Mouse (Mus musculus) hindlimb bud, embryonic 11.5 days (tissue): ENCODE measurements around the gene Eef1e1.
A peak's percentile ranks its signal among the peaks of the same experiment; 100 is the strongest.
"Not testable (repeated sequence)": the region's sequence is repeated elsewhere in the genome, so short reads cannot be mapped to it uniquely, and the experiment has no call there.

Source experiments
- DNase-seq: peaks from one replicate; pipeline ENCODE4 v3.0.0-alpha.2; 2012; ENCODE audit warnings: low read depth, low spot score; ENCODE audit errors: extremely low spot score

The Eef1e1 gene

GRCm38 (mm10) chr13:38658528-38659280 is at the start of gene Eef1e1:
Gene Eef1e1 (minus strand): TSS chr13:38659058.
- peak; percentile 67 for DNase-seq

GRCm38 (mm10) chr13:38690845-38691244 is 32.0 kb upstream of the Eef1e1 start:
- no peak for DNase-seq

GRCm38 (mm10) chr13:38690028-38690427 is 31.2 kb upstream of the Eef1e1 start:
- DNase-seq: no peak

- DNase-seq: no peak
Observed at GRCm38 (mm10) chr13:38688761-38689160, 29.9 kb upstream of the Eef1e1 start.

- DNase-seq: no peak
Observed at GRCm38 (mm10) chr13:38672336-38672735, 13.5 kb upstream of the Eef1e1 start.

GRCm38 (mm10) chr13:38671451-38671850 is 12.6 kb upstream of the Eef1e1 start:
- not testable (repeated sequence) for DNase-seq

- no peak for DNase-seq
Observed at GRCm38 (mm10) chr13:38670051-38670450, 11.2 kb upstream of the Eef1e1 start.

GRCm38 (mm10) chr13:38668514-38668913 is 9.7 kb upstream of the Eef1e1 start:
- no peak for DNase-seq

GRCm38 (mm10) chr13:38664753-38665152 is 5.9 kb upstream of the Eef1e1 start:
- DNase-seq: no peak

- DNase-seq: no peak
Observed at GRCm38 (mm10) chr13:38659524-38660136, 772 bp upstream of the Eef1e1 start.

GRCm38 (mm10) chr13:38657865-38658264 is 993 bp downstream of the Eef1e1 start:
- DNase-seq: no peak

- DNase-seq: no peak
Observed at GRCm38 (mm10) chr13:38650292-38650691, 8.6 kb downstream of the Eef1e1 start.

GRCm38 (mm10) chr13:38649069-38649468 is 9.8 kb downstream of the Eef1e1 start:
- no peak for DNase-seq

- DNase-seq: no peak
Observed at GRCm38 (mm10) chr13:38641414-38641813, 17.4 kb downstream of the Eef1e1 start.

GRCm38 (mm10) chr13:38640961-38641360 is 17.9 kb downstream of the Eef1e1 start:
- no peak for DNase-seq

- no peak for DNase-seq
Observed at GRCm38 (mm10) chr13:38638694-38639093, 20.2 kb downstream of the Eef1e1 start.

- DNase-seq: peak; percentile 91
Observed at GRCm38 (mm10) chr13:38634800-38635269, 24.0 kb downstream of the Eef1e1 start, which contains the start of gene Bloc1s5. Gene Bloc1s5 (minus strand): TSS chr13:38635109.

- DNase-seq: no peak
Observed at GRCm38 (mm10) chr13:38634256-38634799, 24.5 kb downstream of the Eef1e1 start.

- DNase-seq: no peak
Observed at GRCm38 (mm10) chr13:38633287-38634000, 25.4 kb downstream of the Eef1e1 start.

- DNase-seq: no peak
Observed at GRCm38 (mm10) chr13:38632556-38632955, 26.3 kb downstream of the Eef1e1 start.

- no peak for DNase-seq
Observed at GRCm38 (mm10) chr13:38626229-38626525, 32.7 kb downstream of the Eef1e1 start.
